Mouse (Mus musculus) mesoderm, embryonic 11.5 days (tissue): ENCODE measurements around the gene Cfap97d1.

Source experiments
- DNase-seq: peaks from one replicate; pipeline ENCODE4 v3.0.0-alpha.2; 2012; ENCODE audit warnings: low read depth, low spot score

Cfap97d1 gene

GRCm38 (mm10) chr11:102010140-102010539 is 26.1 kb downstream of the Cfap97d1 start:
- DNase-seq, result peak; percentile 17

- DNase-seq, result no peak
Observed at GRCm38 (mm10) chr11:102011510-102011909, 27.4 kb downstream of the Cfap97d1 start.

- DNase-seq, result no peak
Observed at GRCm38 (mm10) chr11:102013201-102013600, 29.1 kb downstream of the Cfap97d1 start.

DNA sequence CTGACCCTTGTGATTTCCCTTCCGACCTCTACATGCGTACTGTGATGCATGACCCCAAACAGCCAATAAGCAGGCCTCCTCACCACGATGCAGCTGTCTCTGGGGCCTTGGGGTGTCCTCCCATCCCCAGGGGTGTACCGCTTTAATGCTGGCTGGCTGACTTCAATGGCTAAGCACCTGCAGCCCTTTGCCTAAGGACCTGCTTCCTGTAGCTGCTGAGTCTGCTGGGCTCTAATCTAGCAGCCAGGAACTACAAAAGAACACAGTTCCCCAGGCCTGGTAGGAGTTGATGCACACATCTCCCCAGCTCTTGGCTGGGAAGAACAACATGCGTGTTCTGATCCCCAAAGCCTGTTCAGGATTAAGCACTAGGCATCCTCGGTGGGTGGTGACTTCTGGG is 31.4 kb downstream of the Cfap97d1 start:
- no peak for DNase-seq

- DNase-seq, result no peak
Observed at GRCm38 (mm10) chr11:102016136-102016535, 32.1 kb downstream of the Cfap97d1 start.

DNA sequence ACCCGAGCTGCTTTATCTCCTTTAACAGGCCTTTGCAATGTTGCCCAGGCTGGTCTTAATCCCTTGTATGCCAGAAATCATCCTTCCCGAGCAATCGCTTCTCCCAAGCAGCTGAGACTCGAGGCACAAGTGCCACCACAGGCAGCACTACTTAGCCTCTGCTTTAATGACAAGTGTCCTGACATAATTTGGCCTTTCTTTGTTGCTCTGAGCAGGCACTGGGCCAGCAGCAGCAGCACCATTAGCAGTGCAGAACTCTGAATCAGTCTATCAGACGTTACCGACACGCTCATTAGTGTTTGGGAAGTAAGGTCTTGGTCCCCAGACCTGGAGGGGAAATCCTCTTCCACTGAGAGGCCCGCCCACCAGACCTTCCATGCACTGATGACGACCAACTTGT is 35.7 kb downstream of the Cfap97d1 start:
- no peak for DNase-seq

DNA sequence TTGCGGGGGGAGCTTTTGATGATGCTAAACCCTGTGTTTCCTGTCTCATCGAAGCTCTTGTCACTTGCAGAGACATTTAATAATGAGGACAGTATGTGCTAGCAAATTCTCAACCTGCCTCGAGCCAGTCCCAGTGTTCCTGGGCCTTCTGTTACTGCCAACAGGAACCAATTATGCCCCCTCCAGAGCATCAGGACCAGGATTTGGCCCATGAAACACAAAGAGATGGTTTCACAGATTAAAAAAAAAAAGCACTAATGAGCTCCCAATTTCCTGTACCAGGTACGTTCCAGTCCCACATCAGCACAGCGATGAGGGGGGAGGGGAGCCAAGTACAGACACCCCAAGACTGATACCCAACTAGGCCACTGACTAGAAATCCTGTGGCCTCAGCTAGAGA is 37.1 kb downstream of the Cfap97d1 start:
- no peak for DNase-seq

DNA sequence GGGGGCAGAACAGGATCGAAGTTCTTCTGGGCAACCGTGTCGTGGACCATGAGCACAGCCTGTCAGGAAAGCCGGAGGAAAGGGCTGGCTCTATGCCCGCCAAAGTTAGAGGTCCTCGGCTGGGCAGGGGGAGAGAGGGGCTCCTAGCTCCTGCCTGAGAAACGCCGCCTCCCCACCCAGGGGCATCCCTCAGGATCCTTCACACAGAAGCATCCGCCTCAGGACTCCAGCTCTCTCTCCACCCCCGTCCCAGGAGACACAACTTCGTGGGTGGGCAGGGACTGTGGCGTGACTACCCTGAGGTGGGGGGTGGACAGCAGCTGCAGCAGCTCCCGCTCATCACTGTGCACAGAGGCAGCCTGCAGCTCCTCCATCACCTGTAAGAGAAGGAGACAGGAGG is 39.3 kb downstream of the Cfap97d1 start:
- DNase-seq, result no peak

DNA sequence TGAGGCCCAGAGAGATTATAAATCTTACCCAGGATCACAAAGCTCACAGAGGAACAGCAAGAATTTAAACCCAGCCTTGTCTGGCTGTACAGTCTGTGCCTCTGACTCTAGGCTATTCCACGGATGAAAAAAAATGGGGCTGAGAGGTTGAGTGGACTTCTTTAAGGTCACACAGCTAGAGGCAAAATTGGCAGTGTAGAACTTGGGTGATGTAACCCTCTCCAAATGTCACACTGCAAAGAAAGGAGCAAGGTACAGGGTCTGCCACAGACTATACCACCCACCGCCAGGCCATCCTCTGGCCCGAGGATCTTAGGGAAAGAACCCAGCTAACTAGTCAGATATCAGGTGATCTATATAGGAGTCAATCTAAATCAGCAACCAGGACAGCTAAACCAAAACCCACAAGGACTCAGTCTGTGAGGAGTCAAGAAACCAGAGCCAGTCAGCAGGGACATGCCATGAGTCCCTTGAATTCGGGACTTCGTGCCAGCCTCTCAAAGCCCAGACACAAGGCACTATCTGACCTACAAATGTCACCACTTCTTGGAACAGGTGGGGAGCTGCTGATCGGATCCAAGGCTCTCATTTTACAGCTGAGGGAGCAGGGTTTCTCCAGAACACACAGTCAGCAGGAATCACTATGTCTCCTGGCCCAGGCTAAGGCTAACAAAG is 40.1 kb downstream of the Cfap97d1 start:
- DNase-seq, result no peak

- DNase-seq, result no peak
Observed at GRCm38 (mm10) chr11:102024875-102025274, 40.8 kb downstream of the Cfap97d1 start.

- no peak for DNase-seq
Observed at GRCm38 (mm10) chr11:102025354-102025753, 41.3 kb downstream of the Cfap97d1 start.

- DNase-seq, result peak; percentile 43
Observed at GRCm38 (mm10) chr11:102025991-102026660, 42.0 kb downstream of the Cfap97d1 start.

GRCm38 (mm10) chr11:102026694-102027360 is 42.7 kb downstream of the Cfap97d1 start:
- peak; percentile 92 for DNase-seq

GRCm38 (mm10) chr11:102027361-102028017 is 43.4 kb downstream of the Cfap97d1 start:
- no peak for DNase-seq

- DNase-seq, result no peak
Observed at GRCm38 (mm10) chr11:102028087-102028816, 44.2 kb downstream of the Cfap97d1 start, which contains the start of gene Mpp3. Mpp3 (minus strand) TSS chr11:102028461.

GRCm38 (mm10) chr11:102029304-102029703 is 45.2 kb downstream of the Cfap97d1 start:
- no peak for DNase-seq

GRCm38 (mm10) chr11:102029966-102030365 is 45.9 kb downstream of the Cfap97d1 start:
- DNase-seq, result no peak

DNA sequence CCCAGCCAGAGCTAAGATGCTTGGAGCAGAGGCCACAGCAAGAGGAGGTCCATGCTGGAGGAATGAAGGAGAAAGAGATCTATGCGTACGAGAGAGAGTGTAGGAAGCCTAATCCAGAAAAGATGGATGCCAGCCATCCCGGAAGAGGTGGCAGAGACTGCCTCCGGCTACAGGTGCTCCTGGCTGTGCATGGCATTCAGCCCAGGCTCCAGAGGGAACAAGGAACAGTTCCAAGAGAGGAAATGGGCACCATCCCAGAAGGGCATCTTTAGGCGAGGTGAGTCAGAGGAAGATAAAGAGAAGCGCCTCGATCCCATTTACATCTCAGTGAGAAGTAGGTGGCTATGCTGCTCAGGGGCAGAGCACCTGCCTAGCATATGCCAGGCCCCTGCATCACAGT is 47.1 kb downstream of the Cfap97d1 start:
- DNase-seq, result no peak

GRCm38 (mm10) chr11:102033055-102033591 is 49.0 kb downstream of the Cfap97d1 start:
- DNase-seq, result no peak

- DNase-seq, result no peak
Observed at GRCm38 (mm10) chr11:102034887-102035286, 50.8 kb downstream of the Cfap97d1 start.

DNA sequence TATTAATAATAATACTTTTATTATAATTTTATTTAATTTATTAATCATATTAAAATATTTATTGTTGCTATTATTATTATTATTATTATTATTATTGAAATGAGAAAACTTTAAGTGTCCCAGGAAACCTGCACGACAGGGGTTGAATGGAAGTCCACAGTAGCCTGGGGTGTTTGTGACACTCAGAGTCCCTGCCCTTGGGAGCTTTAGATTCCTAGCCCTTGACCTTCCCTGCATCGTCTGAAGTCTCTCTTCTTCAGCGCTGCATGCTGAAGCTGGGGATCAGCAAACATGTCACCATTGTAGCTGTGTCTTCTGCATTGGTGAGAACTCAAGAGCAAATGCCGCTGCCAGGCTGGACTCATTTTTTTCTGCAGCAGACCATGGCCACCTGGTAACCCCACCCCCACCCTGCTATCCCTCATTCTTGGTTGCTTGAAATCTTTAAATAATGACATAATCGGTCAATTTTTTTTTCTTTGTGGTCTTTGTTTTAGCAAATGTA is 51.4 kb downstream of the Cfap97d1 start:
- DNase-seq, result no peak
